Mouse (Mus musculus): ENCODE measurements around the gene Olfr491.

Olfr491 gene

GRCm38 (mm10) chr7:108313151-108313550 lies at the start of gene Olfr491:
Gene Olfr491, plus strand, starts transcription at chr7:108313451.
- DNase-seq (ENCODE audit: low spot score in 2 of 2), result no peak

GRCm38 (mm10) chr7:108288834-108289233 lies 24.4 kb upstream of the Olfr491 start, which contains the start of gene Olfr490:
Gene Olfr490, minus strand, starts transcription at chr7:108288934.
- DNase-seq (ENCODE audit: low spot score in 2 of 2), result no peak

- no peak for DNase-seq (ENCODE audit: low spot score in 2 of 2)
Observed at GRCm38 (mm10) chr7:108323574-108323973, 10.3 kb downstream of the Olfr491 start, which contains the start of gene Olfr492. Gene Olfr492, minus strand, starts transcription at chr7:108323674.

- DNase-seq (ENCODE audit: low spot score in 2 of 2), result no peak
Observed at GRCm38 (mm10) chr7:108346879-108347278, 33.6 kb downstream of the Olfr491 start, which contains the start of gene Olfr493. Gene Olfr493, minus strand, starts transcription at chr7:108346979.

GRCm38 (mm10) chr7:108365035-108365434 lies 51.8 kb downstream of the Olfr491 start, which contains the start of gene Olfr494:
Gene Olfr494, plus strand, starts transcription at chr7:108365335.
- no peak for DNase-seq (ENCODE audit: low spot score in 2 of 2)

Measured in spleen, postnatal 10 days (tissue).